Mouse (Mus musculus) gastrocnemius, postnatal 10 days (tissue): ENCODE data around the gene Rfx5. TPM values are rescaled to one million over a fixed set of nuclear protein-coding genes. Genes with fewer than 3 reads are reported as not detected.
"Not testable (repeated sequence)": the region's sequence is repeated elsewhere in the genome, so short reads cannot be mapped to it uniquely, and the experiment has no call there.

Experiments
- DNase-seq: peaks from one replicate; pipeline ENCODE4 v3.0.0; 2021; ENCODE audit warnings: mixed read lengths
- long read RNA-seq, 2 experiments: library from polyadenylated mRNA; stranded (forward); transcript quantifications; one replicate each; pipeline ENCODE4 v2.0.0; 2021
- total RNA-seq, 2 experiments: library from RNA; stranded (reverse); gene quantifications; 2 replicates each; pipeline ENCODE4 v1.2.3; 2021

Rfx5 gene
- total RNA-seq = 10 to 100 TPM in 1 of 2 experiments, 1 to 10 TPM in 1; 7.6 to 11.5 TPM
- long read RNA-seq, experiment 1, full-length matches to known transcripts = 4 of 9 reads
- long read RNA-seq, experiment 1, partial matches to known transcripts = 0 of 9 reads
- long read RNA-seq, experiment 1, other reads (novel, unspliced or antisense) = 5 of 9 reads
- long read RNA-seq, experiment 2, partial matches to known transcripts = 0 of 2 reads
- long read RNA-seq, experiment 2, other reads (novel, unspliced or antisense) = 2 of 2 reads

- peak; percentile 80 for DNase-seq
Observed at GRCm38 (mm10) chr3:94953764-94954616, at the start of gene Rfx5. Gene Rfx5, plus strand, starts transcription at chr3:94954075.

DNA sequence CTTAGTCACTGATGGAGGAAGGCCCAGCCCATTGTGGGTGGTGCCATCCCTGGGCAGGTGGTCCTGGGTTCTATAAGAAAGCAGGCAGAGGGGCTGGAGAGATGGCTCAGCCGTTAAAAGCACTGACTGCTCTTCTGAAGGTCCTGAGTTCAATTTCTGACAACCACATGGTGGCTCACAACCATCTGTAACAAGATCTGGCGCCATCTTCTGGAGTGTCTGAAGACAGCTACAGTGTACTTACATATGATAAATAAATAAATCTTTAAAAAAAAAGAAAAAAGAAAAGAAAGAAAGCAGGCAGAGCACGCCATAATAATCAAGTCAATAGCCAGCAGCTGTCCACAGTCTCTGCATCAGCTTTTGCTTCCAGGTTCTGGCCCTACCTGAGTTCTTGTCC lies 49.1 kb upstream of the Rfx5 start:
- DNase-seq = not testable (repeated sequence)

DNA sequence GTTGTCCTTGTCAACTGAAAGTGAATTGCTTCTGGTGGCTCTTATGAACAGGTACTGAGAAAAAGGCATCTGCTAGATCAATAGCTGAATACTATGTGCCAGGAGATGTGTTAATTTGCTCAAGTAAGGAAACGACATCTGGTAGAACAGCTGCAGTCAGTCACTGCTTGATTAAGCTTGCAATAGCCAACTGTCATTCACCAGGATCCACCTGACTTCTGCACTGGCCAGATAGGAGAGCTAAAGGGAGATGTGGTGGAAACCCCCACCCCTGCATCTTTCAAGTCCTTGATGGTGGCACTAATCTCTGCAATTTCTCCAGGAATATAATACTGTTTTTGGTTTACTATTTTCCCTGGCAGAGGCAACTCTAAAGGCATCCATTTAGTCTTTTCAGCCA lies 47.4 kb upstream of the Rfx5 start:
- DNase-seq = no peak

GRCm38 (mm10) chr3:94911050-94911693 lies 42.7 kb upstream of the Rfx5 start:
- no peak for DNase-seq

- DNase-seq = no peak
Observed at GRCm38 (mm10) chr3:94913801-94914200, 40.1 kb upstream of the Rfx5 start.

- no peak for DNase-seq
Observed at GRCm38 (mm10) chr3:94915903-94916741, 37.8 kb upstream of the Rfx5 start.

DNA sequence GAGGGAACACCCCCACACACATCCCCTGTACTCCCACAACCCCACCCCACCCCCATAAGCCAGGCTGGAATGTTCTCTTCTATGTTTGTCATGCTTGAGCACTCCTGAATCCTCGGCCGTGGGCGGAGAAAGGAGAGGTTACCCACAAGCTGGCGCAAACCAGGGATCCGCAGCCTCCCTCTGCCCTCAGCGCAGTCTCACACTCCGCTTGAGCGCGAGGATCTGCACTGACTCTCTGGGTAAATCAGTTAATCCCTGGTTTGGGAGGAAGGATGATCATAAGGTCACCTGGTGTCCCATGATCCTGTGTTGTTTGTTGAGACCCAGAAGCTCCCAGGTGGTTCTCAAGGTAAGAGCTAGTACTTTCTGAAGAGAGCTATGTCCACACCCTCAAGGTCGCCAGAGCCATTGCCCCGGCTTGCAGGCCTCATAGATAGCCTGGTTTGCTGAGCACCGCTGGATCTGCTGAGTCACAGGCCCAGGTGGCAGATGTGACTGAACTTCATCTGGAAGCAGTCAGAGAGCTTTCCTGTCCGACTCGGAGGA lies 36.0 kb upstream of the Rfx5 start:
- DNase-seq = no peak

- DNase-seq = no peak
Observed at GRCm38 (mm10) chr3:94918845-94919244, 35.0 kb upstream of the Rfx5 start.

- no peak for DNase-seq
Observed at GRCm38 (mm10) chr3:94921104-94921503, 32.8 kb upstream of the Rfx5 start.

GRCm38 (mm10) chr3:94922333-94922732 lies 31.5 kb upstream of the Rfx5 start:
- no peak for DNase-seq

GRCm38 (mm10) chr3:94924688-94925087 lies 29.2 kb upstream of the Rfx5 start:
- no peak for DNase-seq

GRCm38 (mm10) chr3:94926301-94926736 lies 27.6 kb upstream of the Rfx5 start:
- not testable (repeated sequence) for DNase-seq

- DNase-seq = not testable (repeated sequence)
Observed at GRCm38 (mm10) chr3:94928979-94929378, 24.9 kb upstream of the Rfx5 start.

DNA sequence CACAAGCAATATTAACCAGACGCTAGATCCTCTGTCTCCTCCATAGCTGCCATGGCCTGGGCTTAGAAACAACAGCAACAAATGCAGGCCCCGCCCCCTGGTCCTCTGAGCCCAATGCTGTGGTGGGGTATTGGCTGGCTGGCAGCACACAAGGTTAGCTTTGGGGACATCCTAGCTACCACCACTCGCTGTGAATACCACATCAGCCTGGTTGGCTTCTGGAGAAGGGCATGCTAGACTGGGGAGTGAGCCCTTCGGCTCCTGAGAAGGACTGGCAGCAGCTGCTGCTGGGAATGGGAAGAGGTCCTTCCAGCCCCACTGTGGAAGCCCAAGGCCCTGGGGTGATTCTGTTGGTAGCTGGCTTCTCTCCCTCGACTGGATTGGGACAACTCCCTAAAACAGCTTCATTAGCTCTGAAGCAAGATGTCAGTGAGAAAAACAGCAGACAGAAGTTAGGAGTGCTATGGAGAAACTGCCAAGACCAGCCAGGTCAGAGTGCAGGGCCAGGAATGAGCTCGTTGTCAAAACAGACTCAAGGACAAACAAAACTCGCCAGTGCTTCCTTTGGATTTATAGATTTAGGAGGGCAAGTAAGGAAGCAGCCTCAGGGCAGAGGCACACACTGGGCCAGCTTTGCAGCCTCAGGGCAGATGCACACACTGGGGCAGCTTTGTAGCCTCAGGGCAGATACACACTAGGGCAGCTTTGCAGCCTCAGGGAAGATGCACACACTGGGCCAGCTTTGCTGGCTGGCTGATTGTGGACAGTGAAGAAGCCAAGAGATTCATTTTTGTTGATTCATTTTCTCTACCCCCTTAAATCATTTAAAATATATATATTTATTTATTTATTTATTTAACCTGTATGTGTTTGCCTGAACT lies 23.2 kb upstream of the Rfx5 start:
- DNase-seq = not testable (repeated sequence)

GRCm38 (mm10) chr3:94931427-94932082 lies 22.3 kb upstream of the Rfx5 start:
- DNase-seq = not testable (repeated sequence)

DNA sequence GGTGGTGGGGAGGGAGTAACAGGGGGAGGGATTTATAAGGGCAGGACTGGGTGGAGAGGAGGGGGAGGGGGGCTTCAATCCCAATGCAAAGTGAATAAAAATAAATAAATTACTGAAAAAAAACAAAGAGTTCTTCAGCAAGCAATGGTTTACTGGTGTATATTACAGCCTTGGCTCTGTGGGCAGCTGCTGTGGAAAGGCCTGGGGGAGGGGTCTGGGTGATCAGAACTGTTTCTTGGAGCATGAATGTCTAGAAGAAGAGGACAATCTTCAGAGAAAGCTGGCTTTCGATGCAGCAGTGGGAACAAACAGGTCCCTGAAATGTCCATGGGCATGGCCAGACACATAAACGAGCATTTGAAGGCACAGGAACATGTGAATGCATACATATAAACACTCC lies 21.6 kb upstream of the Rfx5 start:
- not testable (repeated sequence) for DNase-seq

DNA sequence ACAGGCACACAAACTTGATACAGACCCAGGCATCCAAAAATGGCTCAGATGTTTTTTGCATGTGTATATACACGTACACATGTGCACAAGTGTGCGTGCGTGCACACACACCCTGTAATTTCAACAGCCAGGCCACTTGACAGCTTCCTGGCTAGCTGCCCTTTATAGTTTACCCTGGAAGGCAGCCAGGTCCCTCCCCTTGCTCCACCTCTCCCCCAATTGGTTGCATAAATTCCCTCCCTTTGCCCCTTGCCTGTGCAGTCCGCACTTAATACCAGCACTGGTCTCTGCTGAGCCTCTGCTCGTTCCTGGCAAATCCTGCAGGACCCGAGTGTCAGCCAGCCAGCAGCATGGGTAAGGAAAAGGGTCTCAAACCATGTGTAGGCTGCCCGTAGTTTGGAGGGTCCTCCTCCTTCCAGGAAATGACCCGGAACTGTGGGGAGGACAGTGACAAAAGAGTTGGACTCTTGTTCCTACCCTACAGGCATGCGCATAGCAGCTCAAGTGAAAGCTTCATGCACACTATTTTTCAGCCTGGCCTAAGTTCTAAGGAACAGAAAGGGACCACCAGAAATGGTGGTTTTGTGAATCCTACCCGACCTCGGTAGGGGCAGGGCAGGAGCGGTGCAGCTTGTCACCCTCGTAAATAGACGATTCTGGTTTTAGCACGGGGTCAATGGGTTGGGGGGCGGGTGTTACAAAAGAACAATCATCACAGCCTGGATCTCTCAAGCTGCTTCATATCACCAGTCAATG lies 20.9 kb upstream of the Rfx5 start, which contains the start of gene Selenbp1:
Gene Selenbp1, plus strand, starts transcription at position 248 of the 756 bp plus-strand sequence.
- DNase-seq = peak; percentile 66

GRCm38 (mm10) chr3:94933604-94934003 lies 20.3 kb upstream of the Rfx5 start:
- DNase-seq = not testable (repeated sequence)

DNA sequence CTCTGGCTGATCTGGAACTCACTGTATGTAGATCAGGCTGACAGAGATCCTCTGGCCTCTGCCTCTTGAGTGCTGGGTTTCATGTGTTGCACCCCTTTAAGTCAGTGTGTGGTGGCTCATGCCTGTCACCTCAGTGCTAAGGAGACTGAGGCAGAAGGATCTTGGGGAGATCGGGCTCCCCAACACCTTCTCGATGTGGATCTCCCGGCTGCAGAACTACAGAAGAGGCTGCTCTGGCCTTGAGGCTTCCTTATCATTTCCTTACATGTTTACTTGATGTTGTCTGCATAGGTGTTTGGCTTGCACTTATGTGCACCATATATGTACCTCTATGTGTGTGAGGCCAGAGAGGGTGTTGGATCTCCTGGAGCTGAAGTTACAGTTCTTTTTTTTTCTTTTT lies 19.3 kb upstream of the Rfx5 start:
- DNase-seq = not testable (repeated sequence)
